Comparison of ENCODE assay signal across 8 mouse cellular contexts in the genomic region with DNA sequence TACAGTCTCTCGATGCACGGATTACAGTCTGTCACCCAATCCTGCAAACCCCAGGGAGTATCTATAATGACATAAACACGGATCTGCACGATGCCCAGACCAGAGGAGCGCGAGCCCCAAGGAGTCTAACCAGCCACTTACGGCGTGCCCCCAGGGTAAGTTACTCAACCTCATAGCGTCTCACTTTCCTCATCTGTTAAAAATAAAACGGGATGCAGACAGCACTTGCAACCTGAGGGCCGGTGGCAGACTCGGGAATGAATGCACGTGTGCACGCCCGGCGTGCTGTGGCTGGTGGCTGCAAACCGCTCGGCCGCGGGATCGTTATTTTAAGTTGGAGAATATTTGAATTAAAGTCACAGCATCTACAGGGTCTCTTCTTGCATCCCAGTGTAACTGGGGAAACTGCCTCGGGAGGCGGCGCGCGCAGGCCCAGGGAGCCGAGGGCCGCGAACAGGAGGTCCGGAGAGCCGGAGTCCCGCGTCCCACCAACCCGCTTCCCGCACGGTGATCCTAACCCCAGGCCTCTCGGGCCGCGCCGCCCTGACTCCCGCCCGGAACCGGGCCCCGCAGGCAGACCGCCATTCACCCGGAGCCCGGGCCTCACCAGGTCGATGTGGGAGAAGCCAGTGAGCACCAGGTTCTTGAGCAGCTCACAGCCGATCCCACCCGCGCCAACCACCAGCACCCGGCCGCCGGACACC. TPM values are rescaled to one million over a fixed set of nuclear protein-coding genes. Genes with fewer than 3 reads are reported as not detected.
DNase-seq lines count a peak whose midpoint lies in the region; ATAC-seq lines count a peak whose summit lies in the region.

No protein-coding gene starts in this region.

- WGBS in limb, embryonic 12.5 days, result under 1% methylated on average over 54 of the region's 54 CpGs
- under 1% methylated on average over 54 of the region's 54 CpGs for whole genome bisulfite sequencing in midbrain, embryonic 14.5 days

- peaks cover 9% of the 10 kb centered on the region for H3K4me1 ChIP-seq in limb, embryonic 12.5 days (replicated peaks)
- peaks cover 11% of the 10 kb centered on the region for H3K4me1 ChIP-seq in midbrain, embryonic 14.5 days (ENCODE audit: control insufficient read depth, insufficient read depth, low read length)

- DNase-seq in thymus, postnatal 0 days (ENCODE audit: low spot score), result peak; percentile 21
- DNase-seq in thymus, postnatal 14 days, result no peak
- DNase-seq in c-Kit-positive CD71-positive TER-119-positive erythroid progenitor cells, embryonic 14.5 days (ENCODE audit: low spot score), result peak; percentile 39
- DNase-seq in gastrocnemius, postnatal 25 days, result peak; percentile 42
- no peak for DNase-seq in midbrain, embryonic 14.5 days
- no peak for DNase-seq in cerebellum, postnatal 25 days
- DNase-seq in layer of hippocampus, adult 18-20 months (ENCODE audit: low spot score in 2 of 2), result no peak

- peak overlapping the region; percentile 94 for H3K27ac ChIP-seq in limb, embryonic 12.5 days
- peak overlapping the region; percentile 90 for H3K27ac ChIP-seq in midbrain, embryonic 14.5 days (replicated peaks; ENCODE audit: low read depth, low read length)

- peak overlapping the region; percentile 96 for H3K9ac ChIP-seq in limb, embryonic 12.5 days (replicated peaks)
- peak overlapping the region; percentile 90 for H3K9ac ChIP-seq in midbrain, embryonic 14.5 days (replicated peaks; ENCODE audit: low read length)

- peak; percentile 6; the same call in 1 of the 2 replicates for ATAC-seq in limb, embryonic 12.5 days (ENCODE audit: insufficient number of reproducible peaks, insufficient read depth, low FRiP score, low TSS enrichment, low read depth)
- ATAC-seq in midbrain, embryonic 14.5 days (ENCODE audit: low FRiP score, low TSS enrichment), result peak; percentile 79

- H3K36me3 ChIP-seq in limb, embryonic 12.5 days, result peaks cover 23% of the 10 kb centered on the region
- peaks cover 22% of the 10 kb centered on the region for H3K36me3 ChIP-seq in midbrain, embryonic 14.5 days (ENCODE audit: control insufficient read depth, insufficient read depth, low read length)

- H3K27me3 ChIP-seq in limb, embryonic 12.5 days, result no peaks in the 10 kb centered on the region
- H3K27me3 ChIP-seq in midbrain, embryonic 14.5 days (ENCODE audit: control insufficient read depth, insufficient read depth, low read length), result no peaks in the 10 kb centered on the region

- H3K4me2 ChIP-seq in limb, embryonic 12.5 days, result peak overlapping the region; percentile 77
- peak overlapping the region; percentile 92 for H3K4me2 ChIP-seq in midbrain, embryonic 14.5 days (ENCODE audit: low read length)

- no peaks in the 10 kb centered on the region for H3K9me3 ChIP-seq in limb, embryonic 12.5 days
- H3K9me3 ChIP-seq in midbrain, embryonic 14.5 days (ENCODE audit: control insufficient read depth, low read length), result no peaks in the 10 kb centered on the region

- peak overlapping the region; percentile 90 for H3K4me3 ChIP-seq in limb, embryonic 12.5 days (replicated peaks)
- H3K4me3 ChIP-seq in midbrain, embryonic 14.5 days (replicated peaks; ENCODE audit: low read depth, low read length), result peak overlapping the region; percentile 95

RNA-seq across cellular contexts. Expression of gene Uba2, which starts 1.5 kb away (rescaled TPM):
- 191 and 193 TPM in 2 replicates for polyA plus RNA-seq in thymus, postnatal 0 days (2015; fragmentation: Nextera tagmentation; extraction: Ambion mirVana)
- total RNA-seq in gastrocnemius, postnatal 25 days (2021), result 10 to 100 TPM; 32.4 to 36.7 TPM
- 275 and 276 TPM in 2 replicates for polyA plus RNA-seq in limb, embryonic 12.5 days (2016; fragmentation: Nextera tagmentation; extraction: Ambion mirVana)
- 159 and 203 TPM in 2 replicates for polyA plus RNA-seq in midbrain, embryonic 14.5 days (2014; fragmentation: Nextera tagmentation; extraction: Ambion mirVana)
- total RNA-seq in layer of hippocampus, adult 18-20 months (2021), result 10 to 100 TPM; 87.2 TPM

RNA-seq across cellular contexts. Expression of gene Pdcd2l, which starts 28.5 kb away (rescaled TPM):
- 54.2 and 62.3 TPM in 2 replicates for polyA plus RNA-seq in thymus, postnatal 0 days (2015; fragmentation: Nextera tagmentation; extraction: Ambion mirVana)
- total RNA-seq in gastrocnemius, postnatal 25 days (2021), result 10 to 100 TPM; 14.3 to 15.9 TPM
- polyA plus RNA-seq in limb, embryonic 12.5 days (2016; fragmentation: Nextera tagmentation; extraction: Ambion mirVana), result 72.2 and 75.0 TPM in 2 replicates
- polyA plus RNA-seq in midbrain, embryonic 14.5 days (2014; fragmentation: Nextera tagmentation; extraction: Ambion mirVana), result 67.7 and 77.4 TPM in 2 replicates
- total RNA-seq in layer of hippocampus, adult 18-20 months (2021), result 10 to 100 TPM; 22.4 to 24.5 TPM

RNA-seq across cellular contexts. Expression of gene Wtip, which starts 34.9 kb away (rescaled TPM):
- 0.53 and 1.0 TPM in 2 replicates for polyA plus RNA-seq in thymus, postnatal 0 days (2015; fragmentation: Nextera tagmentation; extraction: Ambion mirVana)
- 1 to 10 TPM; 4.8 to 7.0 TPM for total RNA-seq in gastrocnemius, postnatal 25 days (2021)
- 8.4 and 8.8 TPM in 2 replicates for polyA plus RNA-seq in limb, embryonic 12.5 days (2016; fragmentation: Nextera tagmentation; extraction: Ambion mirVana)
- 2.8 TPM in 2 replicates for polyA plus RNA-seq in midbrain, embryonic 14.5 days (2014; fragmentation: Nextera tagmentation; extraction: Ambion mirVana)
- total RNA-seq in layer of hippocampus, adult 18-20 months (2021), result 10 to 100 TPM in 1 of 2 experiments, 1 to 10 TPM in 1; 9.5 to 11.6 TPM

Comparison
In these comparisons a context has a peak if more than half of its experiments do, and no peak if none do; other contexts are left out.
1. DNase-seq: peak in thymus, postnatal 0 days (single experiment), c-Kit-positive CD71-positive TER-119-positive erythroid progenitor cells, embryonic 14.5 days (single experiment) and gastrocnemius, postnatal 25 days (single experiment); none in thymus, postnatal 14 days (single experiment), midbrain, embryonic 14.5 days (single experiment), cerebellum, postnatal 25 days (0 of 2) and layer of hippocampus, adult 18-20 months (0 of 2).